Mouse (Mus musculus): ENCODE results near the gene Gtpbp1.

Gene Gtpbp1

GRCm38 (mm10) chr15:79685141-79685641, 5.5 kb upstream of the Gtpbp1 start:
- DNase-seq (ENCODE audit: low read depth, low spot score), result no peak

- DNase-seq (ENCODE audit: low read depth, low spot score), result no peak
Observed at GRCm38 (mm10) chr15:79686046-79686869, 4.4 kb upstream of the Gtpbp1 start.

GRCm38 (mm10) chr15:79687175-79687574, 3.5 kb upstream of the Gtpbp1 start:
- DNase-seq (ENCODE audit: low read depth, low spot score), result peak; percentile 34

GRCm38 (mm10) chr15:79687646-79688267, 2.9 kb upstream of the Gtpbp1 start, which contains the start of gene Josd1:
Josd1 (minus strand) TSS chr15:79687919.
- DNase-seq (ENCODE audit: low read depth, low spot score), result peak; percentile 93

GRCm38 (mm10) chr15:79688268-79688956, 2.2 kb upstream of the Gtpbp1 start:
- DNase-seq (ENCODE audit: low read depth, low spot score), result no peak

- DNase-seq (ENCODE audit: low read depth, low spot score), result no peak
Observed at GRCm38 (mm10) chr15:79689662-79690425, 801 bp upstream of the Gtpbp1 start.

GRCm38 (mm10) chr15:79691023-79691508, 421 bp downstream of the Gtpbp1 start:
- DNase-seq (ENCODE audit: low read depth, low spot score), result no peak

- no peak for DNase-seq (ENCODE audit: low read depth, low spot score)
Observed at GRCm38 (mm10) chr15:79692334-79692733, 1.7 kb downstream of the Gtpbp1 start.

GRCm38 (mm10) chr15:79693740-79694139, 3.1 kb downstream of the Gtpbp1 start:
- DNase-seq (ENCODE audit: low read depth, low spot score), result no peak

GRCm38 (mm10) chr15:79694512-79694911, 3.9 kb downstream of the Gtpbp1 start:
- no peak for DNase-seq (ENCODE audit: low read depth, low spot score)

GRCm38 (mm10) chr15:79695516-79695915, 4.9 kb downstream of the Gtpbp1 start:
- no peak for DNase-seq (ENCODE audit: low read depth, low spot score)

GRCm38 (mm10) chr15:79696508-79696907, 5.9 kb downstream of the Gtpbp1 start:
- DNase-seq (ENCODE audit: low read depth, low spot score), result no peak

GRCm38 (mm10) chr15:79697011-79697410, 6.4 kb downstream of the Gtpbp1 start:
- DNase-seq (ENCODE audit: low read depth, low spot score), result no peak

GRCm38 (mm10) chr15:79697558-79698187, 7.0 kb downstream of the Gtpbp1 start:
- no peak for DNase-seq (ENCODE audit: low read depth, low spot score)

- no peak for DNase-seq (ENCODE audit: low read depth, low spot score)
Observed at GRCm38 (mm10) chr15:79706603-79707214, 16.1 kb downstream of the Gtpbp1 start.

GRCm38 (mm10) chr15:79708229-79708822, 17.7 kb downstream of the Gtpbp1 start:
- DNase-seq (ENCODE audit: low read depth, low spot score), result no peak

GRCm38 (mm10) chr15:79715646-79716045, 25.0 kb downstream of the Gtpbp1 start:
- DNase-seq (ENCODE audit: low read depth, low spot score), result no peak

- DNase-seq (ENCODE audit: low read depth, low spot score), result no peak
Observed at GRCm38 (mm10) chr15:79716710-79717109, 26.1 kb downstream of the Gtpbp1 start.

- DNase-seq (ENCODE audit: low read depth, low spot score), result no peak
Observed at GRCm38 (mm10) chr15:79720267-79720666, 29.6 kb downstream of the Gtpbp1 start.

- DNase-seq (ENCODE audit: low read depth, low spot score), result no peak
Observed at GRCm38 (mm10) chr15:79720796-79721195, 30.2 kb downstream of the Gtpbp1 start.

All from skeletal muscle tissue, adult 2 months (tissue).